Mouse (Mus musculus) kidney, embryonic 15.5 days (tissue): ENCODE data around the gene Slx1b. TPM values are rescaled to one million over a fixed set of nuclear protein-coding genes. Genes with fewer than 3 reads are reported as not detected.
A peak's percentile ranks its signal among the peaks of the same experiment; 100 is the strongest.

Source experiments
- ATAC-seq: fragments of 200-750 bp; cut with Nextera tagmentation; replicated peaks from 2 replicates; pipeline ENCODE4 v1.8.0; 2017; ENCODE audit warnings: moderate TSS enrichment; ENCODE audit not compliant: low FRiP score
- H3K27ac ChIP-seq: fragments of 300-500 bp; sonication (generic); 2 replicates; pipeline ENCODE4 v1.5.1; 2015; ENCODE audit warnings: mild to moderate bottlenecking, inconsistent platforms
- H3K27me3 ChIP-seq: fragments of 300-500 bp; sonication (generic); 2 replicates; pipeline ENCODE4 v1.6.1; 2015; ENCODE audit warnings: inconsistent platforms
- H3K36me3 ChIP-seq: fragments of 300-500 bp; sonication (generic); 2 replicates; pipeline ENCODE4 v1.6.1; 2015; ENCODE audit warnings: inconsistent platforms
- H3K4me1 ChIP-seq: fragments of 300-500 bp; sonication (generic); 2 replicates; pipeline ENCODE4 v1.6.1; 2015; ENCODE audit warnings: inconsistent platforms
- H3K4me2 ChIP-seq: fragments of 300-500 bp; sonication (generic); 2 replicates; pipeline ENCODE4 v1.6.1; 2015; ENCODE audit warnings: moderate library complexity, mild to moderate bottlenecking, inconsistent platforms
- H3K4me3 ChIP-seq: fragments of 300-500 bp; sonication (generic); replicated peaks from 2 replicates; pipeline ENCODE4 v1.5.1; 2015; ENCODE audit warnings: mild to moderate bottlenecking, inconsistent platforms
- H3K9ac ChIP-seq: fragments of 300-500 bp; sonication (generic); 2 replicates; pipeline ENCODE4 v1.6.1; 2015; ENCODE audit warnings: mild to moderate bottlenecking, inconsistent platforms
- H3K9me3 ChIP-seq: fragments of 300-500 bp; sonication (generic); replicated peaks from 2 replicates; pipeline ENCODE4 v1.6.1; 2016; ENCODE audit warnings: inconsistent platforms
- WGBS: fragments of 180-500 bp; shearing (Covaris S2); methylation state at CpG from one replicate; pipeline ENCODE4 v1.1.7; 2015; ENCODE audit warnings: mixed read lengths; 5-methylcytosine and 5-hydroxymethylcytosine counted together
- polyA plus RNA-seq: library from polyadenylated mRNA; unstranded; fragments of >200 nt; fragmentation: Nextera tagmentation; extraction: Ambion mirVana; gene quantifications from 2 replicates; pipeline ENCODE4 v1.2.1, GENCODE M21; 2015

Gene Slx1b
- polyA plus RNA-seq, 1 experiment from 2014 or later: 12.9 TPM

GRCm38 (mm10) chr7:126717566-126717965, 22.0 kb upstream of the Slx1b start:
- H3K9me3 ChIP-seq: no peaks in the 10 kb centered on the region
- H3K36me3 ChIP-seq: no peaks in the 10 kb centered on the region
- no peaks in the 10 kb centered on the region for H3K4me1 ChIP-seq
- H3K27ac ChIP-seq: no peak overlapping the region
- no peaks in the 10 kb centered on the region for H3K27me3 ChIP-seq
- H3K9ac ChIP-seq: no peak overlapping the region
- H3K4me2 ChIP-seq: no peak overlapping the region
- no peak overlapping the region for H3K4me3 ChIP-seq
- no peak for ATAC-seq
- WGBS: 84% methylated on average over 3 of the region's 3 CpGs

DNA sequence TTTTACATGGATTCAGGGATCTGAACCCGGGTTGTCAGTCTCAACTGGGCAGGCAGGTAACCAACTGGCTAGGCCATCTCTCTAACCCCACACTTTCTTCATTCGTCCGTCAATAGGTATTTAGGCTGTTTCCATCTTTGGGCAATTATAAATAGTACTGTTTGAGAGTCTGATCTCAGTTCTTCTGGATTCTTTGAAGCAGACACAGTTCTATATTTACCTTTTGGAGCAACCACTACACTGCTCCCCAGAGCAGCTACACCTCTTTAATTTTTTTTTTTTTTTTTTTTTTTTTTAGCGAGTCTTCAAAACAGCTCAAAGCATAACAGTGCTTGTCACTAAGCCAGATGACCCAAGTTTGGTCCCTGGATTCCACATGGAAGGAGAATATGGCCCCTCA, 20.1 kb upstream of the Slx1b start:
- H3K4me2 ChIP-seq: no peak overlapping the region
- no peak overlapping the region for H3K4me3 ChIP-seq
- no peaks in the 10 kb centered on the region for H3K27me3 ChIP-seq
- H3K9ac ChIP-seq: no peak overlapping the region
- no peaks in the 10 kb centered on the region for H3K4me1 ChIP-seq
- 74% methylated on average over 4 of the region's 4 CpGs for WGBS
- H3K36me3 ChIP-seq: no peaks in the 10 kb centered on the region
- no peak for ATAC-seq
- no peak overlapping the region for H3K27ac ChIP-seq
- no peaks in the 10 kb centered on the region for H3K9me3 ChIP-seq

DNA sequence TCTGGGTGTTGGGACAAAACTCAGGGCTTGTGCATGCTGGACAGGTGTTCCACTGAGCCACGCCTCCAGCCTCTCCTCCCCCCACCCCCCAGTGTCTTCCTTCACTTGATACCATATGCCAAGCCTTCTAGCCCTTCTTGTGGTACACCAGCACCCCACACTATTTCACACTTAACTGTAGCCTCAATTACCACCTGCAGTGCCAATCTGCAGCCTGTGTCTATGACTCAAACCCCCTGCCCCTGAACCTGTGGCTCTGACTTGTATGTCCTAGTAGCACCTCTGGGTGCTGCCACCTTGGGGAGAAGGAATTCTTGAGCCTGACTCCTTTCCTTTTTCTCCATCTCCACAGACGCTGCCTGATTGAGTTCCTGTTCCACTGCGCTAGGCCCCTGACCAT, 16.3 kb upstream of the Slx1b start:
- H3K36me3 ChIP-seq: no peaks in the 10 kb centered on the region
- H3K4me1 ChIP-seq: no peaks in the 10 kb centered on the region
- H3K9ac ChIP-seq: no peak overlapping the region
- H3K4me2 ChIP-seq: no peak overlapping the region
- no peak overlapping the region for H3K4me3 ChIP-seq
- no peak overlapping the region for H3K27ac ChIP-seq
- ATAC-seq: no peak
- H3K9me3 ChIP-seq: no peaks in the 10 kb centered on the region
- 72% methylated on average over 3 of the region's 3 CpGs for WGBS
- no peaks in the 10 kb centered on the region for H3K27me3 ChIP-seq

- Histone ChIP-seq H3K27ac (no peak overlapping the region), H3K4me3 (no peak overlapping the region), H3K9ac (no peak overlapping the region), H3K4me1 (no peaks in the 10 kb centered on the region; the same call in 1 of the 2 replicates), H3K9me3 (no peaks in the 10 kb centered on the region), H3K27me3 (peaks cover 10% of the 10 kb centered on the region), H3K4me2 (no peak overlapping the region), H3K36me3 (no peaks in the 10 kb centered on the region)
- ATAC-seq: no peak
- WGBS: 63% methylated on average over 4 of the region's 4 CpGs
These were observed 14.7 kb upstream of the Slx1b start for GRCm38 (mm10) chr7:126710266-126710665.

DNA sequence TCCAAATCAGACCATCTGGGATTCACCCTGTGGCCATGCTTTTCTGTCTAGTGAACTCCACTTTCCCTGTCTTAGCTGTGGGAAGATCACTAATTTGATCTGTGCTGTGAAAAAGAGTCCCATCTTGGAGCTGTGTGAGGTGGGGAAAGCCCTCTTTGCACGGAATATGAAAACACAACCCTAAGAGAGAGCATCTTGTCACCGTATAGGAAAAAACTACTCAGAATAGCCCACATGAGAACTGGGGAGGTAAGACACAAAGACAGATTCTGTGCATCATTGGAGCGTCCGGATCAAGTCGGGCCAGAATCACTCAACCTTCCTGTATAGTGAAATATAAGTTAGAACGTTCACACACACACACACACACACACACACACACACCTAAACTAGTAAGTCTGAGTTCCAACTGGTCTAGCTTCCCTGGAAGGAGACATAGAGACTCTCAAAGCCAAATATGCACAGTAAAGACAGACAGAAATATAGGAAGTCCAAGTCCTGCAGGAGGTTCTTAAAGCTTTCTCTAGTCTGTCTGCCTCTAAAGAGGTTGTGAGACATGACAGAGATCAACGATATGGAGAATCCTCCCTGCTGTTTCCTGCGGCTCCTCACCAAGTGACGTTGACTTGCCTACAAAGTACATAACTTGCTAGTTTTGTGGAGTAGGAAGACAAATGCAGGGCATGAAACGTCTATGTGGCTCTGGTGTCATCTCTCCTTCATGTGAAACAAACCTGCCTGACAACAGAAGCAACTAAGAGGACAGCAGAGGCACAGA, 12.8 kb upstream of the Slx1b start:
- Histone ChIP-seq H3K9me3 (no peaks in the 10 kb centered on the region), H3K4me1 (peaks cover 17% of the 10 kb centered on the region), H3K4me2 (no peak overlapping the region), H3K36me3 (no peaks in the 10 kb centered on the region), H3K9ac (no peak overlapping the region), H3K4me3 (no peak overlapping the region), H3K27me3 (peaks cover 28% of the 10 kb centered on the region), H3K27ac (no peak overlapping the region)
- 83% methylated on average over 10 of the region's 10 CpGs for WGBS
- ATAC-seq: no peak

- Histone ChIP-seq H3K4me1 (peaks cover 17% of the 10 kb centered on the region), H3K9me3 (no peaks in the 10 kb centered on the region), H3K9ac (no peak within 1 kb of the TSS), H3K4me3 (no peak within 1 kb of the TSS), H3K36me3 (no peaks in the 10 kb centered on the region), H3K27ac (no peak within 1 kb of the TSS), H3K4me2 (no peak within 1 kb of the TSS), H3K27me3 (peaks cover 35% of the 10 kb centered on the region)
- ATAC-seq: no peak
- WGBS: 85% methylated on average over 19 of the region's 19 CpGs
These were observed 12.0 kb upstream of the Slx1b start, which contains the start of gene Coro1a for GRCm38 (mm10) chr7:126707442-126708174. Gene Coro1a (minus strand): TSS chr7:126707787.

GRCm38 (mm10) chr7:126704121-126704980, 8.8 kb upstream of the Slx1b start:
- Histone ChIP-seq H3K27me3 (peaks cover 44% of the 10 kb centered on the region), H3K36me3 (0 out of 2 replicates have a peak, but pooled peaks cover 4% of the 10 kb centered on the region), H3K4me3 (peak overlapping the region; percentile 49), H3K4me1 (peaks cover 26% of the 10 kb centered on the region), H3K9ac (peak overlapping the region; percentile 50), H3K9me3 (no peaks in the 10 kb centered on the region), H3K27ac (no peak overlapping the region), H3K4me2 (peak overlapping the region; percentile 95)
- WGBS: 2% methylated on average over 39 of the region's 39 CpGs
- peak; percentile 75 for ATAC-seq

DNA sequence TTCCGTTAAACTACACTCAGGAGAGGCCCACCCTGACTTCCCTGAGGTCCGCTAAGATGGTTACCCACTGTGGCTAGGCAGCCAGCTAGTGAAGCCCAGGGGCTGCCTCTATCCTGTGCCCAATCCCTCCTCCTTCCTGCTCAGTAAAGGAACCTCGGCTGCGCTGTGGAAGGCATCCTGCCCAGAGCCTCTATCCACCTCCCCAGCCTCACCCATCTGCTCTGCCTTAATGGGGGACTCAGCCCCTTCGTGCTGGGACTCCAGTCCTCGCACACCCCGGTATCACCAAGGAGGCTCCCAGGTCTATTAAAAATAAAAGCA, 8.1 kb upstream of the Slx1b start:
- Histone ChIP-seq H3K9ac (no peak overlapping the region), H3K4me3 (peak overlapping the region; percentile 49), H3K4me2 (peak overlapping the region; percentile 95), H3K27me3 (peaks cover 44% of the 10 kb centered on the region), H3K27ac (no peak overlapping the region), H3K4me1 (peaks cover 26% of the 10 kb centered on the region), H3K9me3 (no peaks in the 10 kb centered on the region), H3K36me3 (0 out of 2 replicates have a peak, but pooled peaks cover 9% of the 10 kb centered on the region)
- 12% methylated on average over 7 of the region's 7 CpGs for WGBS
- no peak for ATAC-seq

- Histone ChIP-seq H3K4me2 (0 out of 2 replicates have a peak overlapping the region, but pooled peaks have one; percentile 95), H3K4me3 (peak overlapping the region; percentile 49), H3K9me3 (no peaks in the 10 kb centered on the region), H3K9ac (no peak overlapping the region), H3K27ac (no peak overlapping the region), H3K27me3 (peaks cover 44% of the 10 kb centered on the region), H3K4me1 (peaks cover 26% of the 10 kb centered on the region), H3K36me3 (0 out of 2 replicates have a peak, but pooled peaks cover 9% of the 10 kb centered on the region)
- no peak for ATAC-seq
- WGBS: 75% methylated on average over 12 of the region's 12 CpGs
These were observed 7.5 kb upstream of the Slx1b start for GRCm38 (mm10) chr7:126702861-126703756.

DNA sequence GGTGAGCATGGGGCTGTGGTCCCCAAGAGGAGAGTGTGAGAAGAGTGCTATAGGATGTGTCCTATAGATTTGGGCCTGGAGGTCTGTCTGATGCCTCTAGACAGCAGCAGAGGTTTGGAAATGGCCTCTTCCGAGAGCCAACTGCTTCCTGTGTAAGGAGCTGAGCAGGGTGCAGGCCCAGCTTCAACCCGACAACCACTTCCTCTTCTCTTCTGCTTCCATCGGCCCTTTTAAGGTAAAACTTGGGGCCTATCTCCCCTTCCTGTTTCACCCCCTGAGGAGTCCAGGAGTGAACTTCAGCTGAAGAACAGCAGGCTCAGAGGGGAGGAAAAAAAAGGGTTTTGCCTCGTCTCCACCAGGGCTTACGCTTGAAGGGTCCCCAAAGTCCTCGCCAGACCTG, 6.8 kb upstream of the Slx1b start:
- H3K4me2 ChIP-seq: no peak overlapping the region
- no peak overlapping the region for H3K4me3 ChIP-seq
- peaks cover 15% of the 10 kb centered on the region; the same call in 1 of the 2 replicates for H3K36me3 ChIP-seq
- WGBS: 78% methylated on average over 6 of the region's 6 CpGs
- H3K9me3 ChIP-seq: no peaks in the 10 kb centered on the region
- no peak for ATAC-seq
- H3K27ac ChIP-seq: no peak overlapping the region
- H3K27me3 ChIP-seq: peaks cover 44% of the 10 kb centered on the region
- no peak overlapping the region for H3K9ac ChIP-seq
- peaks cover 26% of the 10 kb centered on the region for H3K4me1 ChIP-seq
